Mouse (Mus musculus): Measurements from ENCODE around the gene Kcnmb1.

Kcnmb1 gene

DNA sequence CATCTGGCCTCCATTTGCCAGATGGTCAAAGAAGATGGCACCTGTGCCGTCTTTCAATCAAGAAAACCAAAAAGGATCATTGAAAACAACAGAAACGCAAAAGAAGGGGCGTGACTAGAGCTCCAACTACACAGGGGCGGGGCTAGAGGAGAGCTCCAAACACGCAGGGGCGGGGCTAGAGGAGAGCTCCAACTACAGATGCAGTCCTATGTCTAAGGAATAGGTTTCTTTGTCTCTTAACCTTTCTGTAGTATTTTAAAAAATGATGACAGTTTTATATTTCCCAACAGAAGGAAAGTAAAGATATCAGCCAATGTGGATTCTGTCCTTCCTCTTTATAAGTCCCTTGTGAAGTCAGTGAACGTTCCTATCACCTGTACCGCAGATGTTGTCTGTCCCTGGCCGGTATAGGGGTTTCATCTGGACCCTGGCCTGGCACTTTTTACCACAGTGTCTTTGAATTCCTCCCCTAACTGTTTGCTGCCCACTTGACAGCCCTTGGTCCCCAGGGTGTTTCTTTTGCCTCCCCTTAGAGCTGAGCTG is 18.0 kb upstream of the Kcnmb1 start:
- DNase-seq, result no peak

GRCm38 (mm10) chr11:33946501-33946900 is 16.3 kb upstream of the Kcnmb1 start:
- DNase-seq, result no peak

DNA sequence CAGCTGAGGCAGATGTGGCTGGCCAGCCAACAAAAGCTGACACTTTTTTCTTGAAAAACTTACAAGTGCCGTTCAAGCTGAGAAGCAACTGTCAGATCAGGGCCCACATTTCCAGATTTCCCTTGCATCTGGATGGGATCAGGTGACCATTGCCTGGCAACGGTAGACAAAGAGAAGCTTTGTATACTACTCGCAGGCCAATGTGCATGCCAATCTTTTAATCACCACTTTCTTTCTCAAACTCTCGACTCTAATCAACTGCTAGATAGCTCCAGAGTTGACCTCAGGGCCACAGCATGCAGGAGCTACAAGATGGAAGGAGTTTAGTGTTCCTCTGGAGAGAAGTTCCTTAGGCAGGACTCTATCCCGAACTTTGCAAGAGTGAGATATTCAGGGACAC is 11.7 kb upstream of the Kcnmb1 start:
- DNase-seq, result no peak

DNA sequence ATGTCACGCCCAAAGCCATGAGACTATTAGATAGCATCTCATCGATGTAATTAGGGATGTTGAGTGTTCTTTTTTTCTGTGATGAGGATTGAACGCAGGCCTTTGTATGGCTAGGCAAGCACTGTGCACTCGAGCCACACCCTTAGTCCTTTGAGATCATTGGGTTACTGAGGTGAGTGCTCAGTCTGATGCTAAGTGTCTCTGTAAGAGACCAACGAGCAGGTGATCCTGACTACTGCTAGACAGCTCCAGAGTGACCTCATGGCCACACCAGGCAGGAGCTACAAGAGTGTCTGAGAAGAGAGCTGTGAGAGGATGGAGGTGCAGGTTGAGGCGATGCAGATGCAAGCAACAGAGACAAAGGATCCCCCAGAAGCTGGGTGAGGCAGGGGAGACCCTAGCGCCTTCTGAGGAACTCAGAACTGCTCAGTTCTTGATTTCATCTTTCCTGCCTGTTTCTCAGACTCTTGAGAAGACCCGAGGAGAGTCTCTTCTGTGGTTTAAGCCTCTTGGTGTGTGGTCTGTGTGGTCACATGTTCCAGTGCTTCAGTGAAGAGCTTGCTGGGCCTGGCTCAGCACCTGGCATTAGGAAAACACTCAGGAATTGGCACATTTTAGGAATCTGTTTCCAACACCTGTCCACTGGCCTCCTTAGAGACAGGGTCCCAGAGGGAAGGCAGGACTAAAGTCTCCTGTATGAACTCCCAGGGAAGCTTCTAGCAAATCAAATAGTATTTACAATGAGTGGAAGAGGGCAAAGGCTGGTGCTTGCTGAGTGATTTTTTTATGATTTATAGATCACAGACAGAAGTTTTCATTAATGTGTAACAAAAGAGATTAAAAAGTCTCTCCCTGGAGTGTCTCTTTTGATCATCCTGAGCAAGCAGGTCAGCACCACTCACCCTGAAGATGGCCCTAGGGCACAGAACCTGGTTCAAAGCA is 10.9 kb upstream of the Kcnmb1 start:
- DNase-seq, result no peak

GRCm38 (mm10) chr11:33955982-33956381 is 6.8 kb upstream of the Kcnmb1 start:
- DNase-seq, result no peak

- DNase-seq, result no peak
Observed at GRCm38 (mm10) chr11:33956623-33957022, 6.2 kb upstream of the Kcnmb1 start.

DNA sequence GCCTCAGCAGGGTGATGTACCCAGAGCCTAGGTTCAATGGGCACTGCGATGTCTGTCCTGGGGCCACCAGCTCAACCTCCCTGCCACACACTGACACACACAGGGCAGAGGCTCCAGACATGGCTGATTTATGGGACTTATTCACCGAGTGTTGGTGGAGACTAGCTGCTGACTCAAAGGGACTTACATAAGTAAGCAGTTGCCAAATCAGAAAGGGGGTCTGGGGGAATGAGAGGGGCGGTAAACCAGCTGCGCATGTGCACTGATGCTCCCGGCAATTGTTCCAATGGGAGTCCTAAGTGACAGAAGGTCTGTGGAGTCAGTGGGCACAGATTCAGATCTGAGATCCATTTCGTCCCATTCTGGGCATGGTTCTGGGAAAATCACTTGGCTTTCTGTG is 5.2 kb upstream of the Kcnmb1 start:
- DNase-seq, result no peak

- DNase-seq, result peak; percentile 47 to 52
Observed at GRCm38 (mm10) chr11:33958713-33959112, 4.1 kb upstream of the Kcnmb1 start.

DNA sequence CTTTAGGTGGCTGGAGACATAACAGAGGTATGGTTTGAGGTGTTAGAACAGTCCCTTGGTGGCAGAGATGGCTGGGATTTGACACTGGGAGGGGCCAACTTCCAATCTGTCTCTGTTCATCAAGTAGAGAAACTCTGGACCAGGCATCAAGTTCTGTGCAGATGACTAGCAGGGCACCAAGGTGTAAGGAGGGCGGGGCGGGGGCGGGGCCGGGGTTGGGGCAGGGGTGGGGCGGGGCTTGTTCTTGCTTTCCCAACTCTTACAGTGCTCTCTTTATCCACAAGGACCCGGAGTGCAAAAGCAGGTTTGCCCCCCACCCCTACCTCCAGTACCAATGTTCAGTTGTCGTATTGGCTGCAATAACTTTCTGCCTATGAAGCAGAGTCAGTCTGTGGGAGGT is 635 bp upstream of the Kcnmb1 start:
- no peak for DNase-seq

- DNase-seq, result peak; percentile 8 to 9
Observed at GRCm38 (mm10) chr11:33965380-33965779, 2.6 kb downstream of the Kcnmb1 start.

DNA sequence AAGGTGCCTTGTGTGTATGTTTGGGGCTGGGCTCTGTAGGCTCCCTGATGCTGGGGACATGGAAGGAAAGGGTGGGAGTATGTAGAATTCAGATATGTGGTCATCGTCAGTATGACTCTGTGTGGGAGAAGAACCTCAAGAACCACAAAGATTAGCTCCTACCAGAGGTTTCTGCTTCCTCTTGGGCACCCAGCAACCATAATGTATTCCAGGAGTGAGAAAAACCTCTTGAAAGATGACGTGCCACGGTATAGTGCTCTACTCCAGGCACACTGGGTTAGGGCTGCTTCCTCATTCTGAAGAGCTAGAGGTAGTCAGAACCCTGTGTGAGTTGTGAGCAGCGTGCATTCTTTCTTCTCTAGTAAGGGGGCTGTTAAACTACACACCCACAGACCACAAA is 4.9 kb downstream of the Kcnmb1 start:
- DNase-seq, result no peak

DNA sequence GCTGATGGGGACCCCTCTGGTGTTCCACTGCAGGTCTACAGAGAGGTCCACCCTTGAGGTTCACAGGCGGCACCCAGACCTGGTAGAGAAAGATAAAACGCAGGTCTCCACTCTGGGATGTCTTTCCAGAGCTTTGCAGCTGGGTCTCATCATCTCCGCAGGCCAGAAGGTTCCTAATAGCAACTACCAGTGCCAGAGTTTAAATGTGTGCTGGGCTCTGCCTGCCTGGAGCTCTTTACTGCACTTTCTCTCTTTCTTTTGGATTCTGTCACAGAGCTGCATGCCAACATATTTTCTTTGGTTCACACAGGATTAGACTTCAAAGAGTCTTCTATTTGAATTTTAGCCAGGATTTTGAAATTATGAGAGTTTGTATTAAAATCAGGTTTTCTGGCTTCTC is 6.4 kb downstream of the Kcnmb1 start:
- no peak for DNase-seq

DNA sequence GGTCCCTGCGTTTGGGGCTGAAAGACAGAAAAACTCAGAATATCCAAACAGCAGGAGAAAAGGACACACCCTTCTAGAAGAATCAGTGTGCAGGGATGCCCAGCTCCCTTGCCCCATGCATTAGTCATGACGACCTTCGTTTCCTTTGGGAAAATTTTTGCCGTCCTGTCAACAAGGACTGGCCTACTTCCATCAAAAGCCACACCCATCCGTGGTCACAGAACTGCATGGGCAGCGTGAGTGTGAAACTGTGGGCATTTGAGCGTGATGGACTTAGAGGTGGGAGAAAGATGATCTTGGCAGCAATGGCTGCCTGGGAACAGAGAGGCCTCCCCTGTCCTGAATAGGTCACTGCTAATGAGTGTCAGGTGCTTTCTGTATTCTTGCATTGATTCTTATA is 9.3 kb downstream of the Kcnmb1 start:
- no peak for DNase-seq

DNA sequence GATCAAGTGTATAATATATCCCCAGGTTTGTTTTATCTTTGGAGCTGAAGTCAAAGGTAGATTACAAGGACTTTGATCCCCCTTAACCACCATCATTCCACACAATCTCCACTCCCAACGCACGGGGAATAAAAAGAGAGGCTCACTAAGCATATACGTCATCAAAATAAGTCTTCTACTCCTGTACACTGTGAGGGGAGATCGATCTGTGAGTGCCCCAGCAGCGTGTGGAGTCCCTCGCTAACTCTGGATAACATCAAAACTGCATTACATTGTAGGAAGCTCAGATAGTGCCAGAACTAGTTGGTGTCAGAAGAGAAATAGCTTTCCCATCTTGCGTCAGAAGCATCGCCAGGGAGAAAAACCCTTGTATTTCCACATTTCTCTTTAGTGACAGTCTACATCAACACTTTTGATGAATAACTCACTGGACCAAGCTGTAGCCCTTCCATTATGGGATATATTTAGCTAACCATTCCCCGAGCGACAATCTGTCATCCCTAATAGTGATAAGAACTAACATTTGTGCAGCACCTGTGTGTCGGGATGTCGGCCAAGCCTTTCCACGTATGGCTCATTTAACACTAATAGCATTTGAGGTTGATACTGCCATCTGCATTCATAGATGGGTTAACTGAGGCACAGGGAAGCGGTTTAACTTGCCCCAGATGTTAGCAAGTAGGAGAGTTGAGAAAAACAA is 11.7 kb downstream of the Kcnmb1 start:
- DNase-seq, result no peak

GRCm38 (mm10) chr11:33975121-33975520 is 12.3 kb downstream of the Kcnmb1 start:
- no peak for DNase-seq

- DNase-seq, result no peak
Observed at GRCm38 (mm10) chr11:33980146-33980545, 17.3 kb downstream of the Kcnmb1 start.

- no peak for DNase-seq
Observed at GRCm38 (mm10) chr11:33986525-33986924, 23.7 kb downstream of the Kcnmb1 start.

- DNase-seq, result no peak
Observed at GRCm38 (mm10) chr11:33990002-33990401, 27.2 kb downstream of the Kcnmb1 start.

DNA sequence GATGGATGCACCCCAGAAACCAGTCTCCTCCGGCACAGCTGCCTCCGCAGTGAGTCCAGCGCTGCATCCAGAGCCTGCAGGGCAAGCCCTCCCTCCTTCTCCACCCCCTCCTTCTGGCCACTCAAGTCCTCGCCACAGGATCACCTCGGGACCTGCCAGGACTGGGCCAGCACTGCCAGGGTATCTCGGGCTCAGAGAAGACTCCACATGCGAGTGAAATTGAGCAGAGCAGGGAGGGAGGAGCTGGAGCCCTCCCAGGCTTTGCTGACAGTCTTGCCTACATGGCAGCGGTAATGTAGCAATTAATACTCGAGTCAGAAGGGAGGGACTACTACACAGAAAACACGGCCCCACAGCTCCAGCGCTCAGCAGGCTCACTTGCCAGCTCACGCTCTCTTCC is 30.1 kb downstream of the Kcnmb1 start, which contains the start of gene Kcnip1:
Gene Kcnip1 (minus strand): TSS at position 215 of the 400 bp plus-strand sequence.
- DNase-seq, result no peak

DNA sequence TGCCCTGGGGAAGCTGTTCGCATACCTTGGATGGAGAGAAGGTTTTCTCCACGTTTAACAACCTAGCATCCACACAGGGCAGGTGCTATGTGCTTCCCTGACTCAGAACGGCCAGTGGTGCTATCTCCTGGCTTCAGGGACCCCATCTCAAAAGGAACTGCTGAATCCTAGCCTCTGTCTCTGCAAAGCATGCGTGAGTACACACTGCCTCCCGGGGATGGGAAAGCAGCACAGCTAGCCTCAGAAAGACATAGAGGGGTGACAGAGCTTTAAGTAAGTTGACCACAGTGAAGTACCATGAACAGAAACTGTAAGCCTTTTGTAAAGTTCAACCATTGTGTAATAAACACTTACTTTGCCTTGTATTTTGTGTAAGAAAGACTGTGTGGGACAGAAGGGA is 30.7 kb downstream of the Kcnmb1 start:
- no peak for DNase-seq

DNA sequence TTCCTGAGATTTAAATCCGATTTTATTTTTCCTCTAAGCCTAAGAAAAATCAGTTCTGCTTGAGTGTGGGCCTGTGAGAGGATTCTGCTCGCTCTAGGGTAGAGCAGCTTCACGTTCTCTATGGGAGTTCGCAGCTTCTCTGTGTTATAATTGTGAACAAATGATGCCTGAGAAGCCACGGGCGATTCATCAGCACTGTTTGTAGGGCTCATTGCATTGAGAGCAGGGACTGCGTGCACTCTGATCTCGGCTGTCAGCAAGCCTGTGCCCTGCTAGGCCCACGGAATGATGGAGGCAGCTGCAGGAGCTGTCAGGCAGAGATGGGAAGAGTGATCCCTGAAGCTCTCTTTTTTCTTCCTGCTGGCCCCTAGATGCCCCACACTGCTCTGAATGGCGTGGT is 35.4 kb downstream of the Kcnmb1 start:
- no peak for DNase-seq

DNA sequence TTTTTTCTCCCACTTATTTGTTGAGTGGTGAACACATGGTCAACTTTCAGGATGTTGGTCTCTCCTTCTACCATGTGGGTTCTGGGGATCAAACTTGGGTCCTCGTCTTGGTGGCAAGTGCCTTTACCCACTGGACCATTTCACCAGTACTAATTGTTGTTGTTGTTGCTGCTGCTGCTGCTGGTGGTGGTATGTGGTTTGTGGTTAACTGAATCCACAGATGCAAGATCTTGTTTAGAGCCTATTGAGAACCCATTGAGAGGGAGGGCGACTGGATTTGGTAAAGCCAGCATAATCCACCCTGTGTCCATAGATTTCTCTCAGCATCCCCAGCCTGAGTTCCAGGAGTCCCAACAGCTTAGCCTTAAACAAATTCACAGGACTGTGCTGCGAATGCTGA is 37.6 kb downstream of the Kcnmb1 start:
- no peak for DNase-seq

DNA sequence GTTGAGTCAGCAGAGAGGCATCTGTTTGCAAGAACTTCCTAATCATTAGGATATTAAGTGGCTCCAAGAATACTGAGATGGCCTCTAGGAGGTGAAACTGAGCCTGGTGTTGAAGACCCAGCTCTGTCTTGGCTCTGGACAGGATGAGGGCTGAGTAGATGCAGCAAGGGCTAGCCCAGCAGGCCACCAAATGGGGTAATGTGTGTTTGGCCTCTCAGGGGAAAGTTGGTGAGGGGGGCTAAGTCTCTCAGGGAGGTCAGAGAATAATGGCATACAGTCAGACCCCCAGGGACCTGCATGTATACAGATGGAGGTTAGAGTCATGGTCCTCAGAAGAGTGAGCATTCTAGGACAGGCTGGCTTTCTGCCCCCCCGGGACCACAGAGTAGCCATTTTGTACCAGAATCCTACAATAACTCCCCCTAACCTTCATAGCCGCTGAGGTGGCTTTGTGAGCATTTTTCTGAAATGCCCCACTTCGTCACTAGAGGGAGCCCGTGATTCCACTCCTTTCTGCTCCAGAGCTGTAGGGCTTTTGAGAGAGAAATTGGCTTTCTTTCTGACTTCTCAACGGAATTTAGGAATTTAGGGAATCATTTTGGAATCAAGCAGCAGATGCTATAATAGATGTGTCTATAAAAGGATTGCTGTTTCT is 39.3 kb downstream of the Kcnmb1 start:
- DNase-seq, result peak; percentile 73 to 77

All from B cell, adult 2 months (primary cell).